Mouse (Mus musculus): ENCODE results near the gene Plch2.

DNA sequence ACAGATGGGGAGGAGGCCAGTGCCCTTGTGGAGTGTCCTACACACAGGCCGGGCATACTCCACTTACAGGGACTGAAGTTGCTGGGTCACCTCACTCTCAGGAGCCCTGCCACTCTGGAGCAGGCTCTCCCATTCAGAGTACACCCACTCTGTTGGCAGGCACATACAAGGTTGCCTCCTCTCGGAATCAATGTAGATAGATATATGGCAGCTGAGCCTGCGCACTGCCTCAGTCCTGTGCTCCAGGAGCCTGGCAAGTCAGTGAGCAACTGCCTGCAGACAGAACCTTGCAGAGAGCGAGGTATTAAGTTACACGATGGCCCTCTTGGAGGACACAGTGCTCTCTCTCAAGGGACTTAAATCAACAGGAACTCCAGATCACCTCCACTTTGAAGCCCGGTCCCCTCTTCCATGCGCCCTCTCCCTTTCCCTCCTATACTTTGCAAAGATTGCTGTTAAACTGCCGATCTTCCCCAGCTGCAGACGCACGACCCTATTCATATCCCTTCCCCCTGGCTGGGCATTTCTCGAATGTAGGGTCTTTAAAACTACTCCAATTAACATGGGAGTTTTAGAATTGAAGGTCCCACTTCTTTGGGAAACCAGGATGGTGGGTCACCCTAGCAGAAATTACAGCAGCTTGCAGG lies 93.3 kb downstream of the Plch2 start:
- TF ChIP-seq CTCF (IDR thresholded peaks at IDR 0.05; ENCODE audit: control insufficient read depth, insufficient read depth, insufficient read length) (no peak), MAX (IDR thresholded peaks at IDR 0.05) (no peak), USF1 (IDR thresholded peaks at IDR 0.05; ENCODE audit: low read depth) (no peak), MYOG (IDR thresholded peaks at IDR 0.05; ENCODE audit: control insufficient read depth, extremely low read depth, insufficient read length) (no peak)
